Mouse (Mus musculus) right cerebral cortex, postnatal 36 days (tissue): ENCODE measurements at regions not wholly inside any gene's neighbourhood (a gene's known extent, or its start where the extent isn't known, plus 50 kb on each side); places are given as distances from the start of the nearest gene placed in this dataset.

Experiments used
- DNase-seq, 2 experiments: peaks; one replicate each; pipeline ENCODE4 v3.0.0; 2022; ENCODE audit warnings: low spot score in 2 of 2, mixed read lengths in 1 of 2

- DNase-seq: no peak
Measured at GRCm38 (mm10) chr13:72355297-72355696, 273.3 kb upstream of the Irx2 start.

GRCm38 (mm10) chr13:72355821-72356220, 272.8 kb upstream of the Irx2 start:
- DNase-seq: no peak

GRCm38 (mm10) chr13:72358243-72358904, 270.2 kb upstream of the Irx2 start:
- no peak for DNase-seq

- no peak for DNase-seq
Measured at GRCm38 (mm10) chr13:72365534-72366271, 262.9 kb upstream of the Irx2 start.

GRCm38 (mm10) chr13:72366281-72366680, 262.3 kb upstream of the Irx2 start:
- DNase-seq: no peak

GRCm38 (mm10) chr13:72370131-72370530, 258.5 kb upstream of the Irx2 start:
- no peak for DNase-seq

GRCm38 (mm10) chr13:72370997-72371396, 257.6 kb upstream of the Irx2 start:
- DNase-seq: no peak

- no peak for DNase-seq
Measured at GRCm38 (mm10) chr13:72393366-72393765, 235.3 kb upstream of the Irx2 start.

GRCm38 (mm10) chr13:72400677-72401076, 227.9 kb upstream of the Irx2 start:
- peak; percentile 74 to 84 for DNase-seq

GRCm38 (mm10) chr13:72409238-72409965, 219.2 kb upstream of the Irx2 start:
- DNase-seq: no peak

- no peak for DNase-seq
Measured at GRCm38 (mm10) chr13:72412656-72413055, 216.0 kb upstream of the Irx2 start.

- no peak for DNase-seq
Measured at GRCm38 (mm10) chr13:72416981-72417380, 211.6 kb upstream of the Irx2 start.

- DNase-seq: no peak
Measured at GRCm38 (mm10) chr13:72417816-72418215, 210.8 kb upstream of the Irx2 start.

GRCm38 (mm10) chr13:72418285-72418684, 210.3 kb upstream of the Irx2 start:
- DNase-seq: no peak

- DNase-seq: no peak
Measured at GRCm38 (mm10) chr13:72419532-72419931, 209.1 kb upstream of the Irx2 start.

- no peak for DNase-seq
Measured at GRCm38 (mm10) chr13:72425917-72426316, 202.7 kb upstream of the Irx2 start.

- no peak for DNase-seq
Measured at GRCm38 (mm10) chr13:72445336-72445735, 183.3 kb upstream of the Irx2 start.

GRCm38 (mm10) chr13:72448458-72449058, 180.1 kb upstream of the Irx2 start:
- DNase-seq: no peak

GRCm38 (mm10) chr13:72495353-72495752, 133.3 kb upstream of the Irx2 start:
- DNase-seq: no peak

- DNase-seq: no peak
Measured at GRCm38 (mm10) chr13:72497036-72497435, 131.6 kb upstream of the Irx2 start.

- DNase-seq: no peak
Measured at GRCm38 (mm10) chr13:72497521-72497920, 131.1 kb upstream of the Irx2 start.

- DNase-seq: peak in 1 of 2 experiments; percentile 2
Measured at GRCm38 (mm10) chr13:72505954-72506353, 122.7 kb upstream of the Irx2 start.
